Mouse (Mus musculus): ENCODE data around the gene Accsl.

The Accsl gene

GRCm38 (mm10) chr2:93806487-93807201 is 62.3 kb downstream of the Accsl start:
- DNase-seq: no peak

- DNase-seq: no peak
These were observed 63.4 kb downstream of the Accsl start for GRCm38 (mm10) chr2:93805523-93805922.
